Mouse (Mus musculus): ENCODE data around the gene Spa17. TPM values are rescaled to one million over a fixed set of nuclear protein-coding genes. Genes with fewer than 3 reads are reported as not detected.
A peak's percentile ranks its signal among the peaks of the same experiment; 100 is the strongest.

The Spa17 gene
- polyA plus RNA-seq, 1 experiment from 2014 or later, result 12.1 TPM

- Histone ChIP-seq H3K36me3 (no peaks in the 10 kb centered on the region), H3K27me3 (no peaks in the 10 kb centered on the region), H3K4me2 (no peak overlapping the region), H3K4me1 (replicated peaks) (no peaks in the 10 kb centered on the region; the same call in 1 of the 2 replicates), H3K27ac (replicated peaks) (no peak overlapping the region), H3K9me3 (0 out of 2 replicates have a peak, but pooled peaks cover 2% of the 10 kb centered on the region), H3K9ac (no peak overlapping the region), H3K4me3 (no peak overlapping the region)
- ATAC-seq (ENCODE audit: low read depth), result no peak
- WGBS, result 84% methylated on average over 5 of the region's 5 CpGs
Measured at GRCm38 (mm10) chr9:37583594-37583993, 29.9 kb downstream of the Spa17 start.

DNA sequence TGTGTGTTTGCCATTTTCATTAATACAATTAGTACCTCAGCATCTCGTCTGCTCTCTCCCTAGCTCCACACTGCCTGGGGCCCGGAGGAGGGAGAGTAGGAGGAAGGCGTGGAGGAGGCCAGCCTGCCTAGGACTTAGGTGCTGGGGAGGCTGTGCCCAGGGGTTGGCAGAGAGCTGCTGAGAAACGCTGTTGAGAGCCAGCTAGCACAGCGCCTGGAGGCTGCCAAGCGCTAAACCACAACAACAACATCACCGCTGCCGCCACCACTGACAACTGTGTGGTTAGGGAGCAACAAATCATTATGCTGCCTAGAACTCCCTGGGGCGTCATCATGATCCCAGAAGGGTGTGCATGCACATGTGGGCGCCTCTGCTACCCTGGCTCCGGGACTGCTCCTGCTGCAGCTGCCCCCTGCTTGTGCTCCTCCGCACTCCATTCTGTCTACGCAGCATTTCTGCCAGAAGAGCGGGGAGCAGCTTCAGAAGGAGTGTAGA, 37.0 kb downstream of the Spa17 start:
- H3K36me3 ChIP-seq, result no peaks in the 10 kb centered on the region
- peak overlapping the region; percentile 57 for H3K9ac ChIP-seq
- WGBS, result 15% methylated on average over 14 of the region's 14 CpGs
- H3K27ac ChIP-seq (replicated peaks), result peak overlapping the region; percentile 74
- no peaks in the 10 kb centered on the region for H3K27me3 ChIP-seq
- peak overlapping the region; percentile 22 for H3K4me3 ChIP-seq
- peak; percentile 89 for ATAC-seq (ENCODE audit: low read depth)
- no peaks in the 10 kb centered on the region for H3K9me3 ChIP-seq
- peak overlapping the region; percentile 51 for H3K4me2 ChIP-seq
- H3K4me1 ChIP-seq (replicated peaks), result peaks cover 15% of the 10 kb centered on the region

- whole genome bisulfite sequencing, result 66% methylated on average over 3 of the region's 3 CpGs
- no peak overlapping the region for H3K9ac ChIP-seq
- no peaks in the 10 kb centered on the region for H3K36me3 ChIP-seq
- H3K4me1 ChIP-seq (replicated peaks), result peaks cover 29% of the 10 kb centered on the region
- no peak for ATAC-seq (ENCODE audit: low read depth)
- H3K27ac ChIP-seq (replicated peaks), result no peak overlapping the region
- no peak overlapping the region for H3K4me2 ChIP-seq
- no peaks in the 10 kb centered on the region for H3K27me3 ChIP-seq
- no peaks in the 10 kb centered on the region for H3K9me3 ChIP-seq
- no peak overlapping the region for H3K4me3 ChIP-seq
Measured at GRCm38 (mm10) chr9:37572204-37572876, 41.2 kb downstream of the Spa17 start.

DNA sequence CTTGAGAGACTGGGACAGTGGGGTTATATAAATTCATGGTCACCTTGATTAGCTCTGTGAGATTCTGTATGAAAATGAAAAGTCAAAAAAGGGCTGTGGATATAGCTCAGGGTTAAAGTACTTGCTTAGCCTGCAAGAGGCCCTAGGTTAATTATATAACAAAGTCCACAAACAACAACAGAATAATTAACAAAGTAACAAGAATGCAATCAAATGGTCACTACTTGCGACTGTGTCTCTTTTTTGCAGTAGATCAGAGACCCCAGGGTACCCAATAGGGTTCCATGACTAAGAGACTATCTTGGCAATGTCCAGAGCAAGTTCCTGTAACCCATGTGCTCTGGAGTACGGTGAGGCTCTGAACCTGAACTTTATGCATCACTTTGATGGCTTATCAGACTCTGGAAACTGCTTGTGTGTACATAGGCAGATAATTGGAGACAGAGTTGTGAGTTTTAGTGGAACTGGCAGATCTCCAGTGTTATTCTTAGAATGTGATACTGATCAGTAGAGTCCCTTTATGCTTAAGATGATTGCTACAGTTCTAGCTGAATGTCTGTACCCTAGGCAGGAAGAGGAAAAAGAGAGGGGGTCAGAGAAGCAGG, 44.2 kb downstream of the Spa17 start:
- no peaks in the 10 kb centered on the region for H3K36me3 ChIP-seq
- no peak overlapping the region for H3K4me2 ChIP-seq
- H3K27ac ChIP-seq (replicated peaks), result no peak overlapping the region
- ATAC-seq (ENCODE audit: low read depth), result no peak
- H3K4me3 ChIP-seq, result no peak overlapping the region
- 74% methylated on average over 2 of the region's 2 CpGs for WGBS
- peaks cover 14% of the 10 kb centered on the region for H3K4me1 ChIP-seq (replicated peaks)
- no peak overlapping the region for H3K9ac ChIP-seq
- H3K9me3 ChIP-seq, result no peaks in the 10 kb centered on the region
- no peaks in the 10 kb centered on the region for H3K27me3 ChIP-seq

DNA sequence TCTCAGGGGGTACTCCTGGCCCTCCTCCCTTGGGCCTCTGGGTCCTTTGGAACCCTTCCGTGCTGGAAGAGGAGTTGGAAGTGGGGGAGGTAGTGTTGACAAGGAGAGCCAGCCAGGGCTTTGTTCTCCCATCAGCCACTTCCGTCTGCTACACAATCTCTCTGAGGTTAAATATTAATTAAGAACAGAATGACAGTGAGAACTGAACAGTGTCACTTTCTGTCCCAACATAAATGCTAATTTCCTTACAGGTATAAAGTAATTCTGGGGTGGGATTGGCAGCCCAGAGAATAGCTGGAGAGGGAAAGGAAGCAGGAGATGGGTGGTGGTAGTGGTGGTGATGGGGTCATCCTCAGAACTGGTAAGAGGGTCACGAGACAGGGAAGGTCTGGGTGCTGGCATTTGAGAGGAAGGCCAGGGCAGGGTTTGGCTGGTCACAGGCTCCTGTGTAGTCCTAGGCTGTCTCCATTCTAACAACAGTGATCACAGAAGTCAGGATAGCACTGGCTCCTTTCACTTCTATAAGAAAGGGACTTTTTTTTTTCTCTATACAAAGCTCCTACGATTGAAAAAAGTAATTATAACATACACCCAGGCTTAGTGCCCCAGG, 44.8 kb downstream of the Spa17 start:
- Histone ChIP-seq H3K9me3 (no peaks in the 10 kb centered on the region), H3K4me3 (no peak overlapping the region), H3K4me2 (no peak overlapping the region), H3K36me3 (no peaks in the 10 kb centered on the region), H3K27me3 (no peaks in the 10 kb centered on the region), H3K9ac (no peak overlapping the region), H3K27ac (replicated peaks) (no peak overlapping the region), H3K4me1 (replicated peaks) (peaks cover 14% of the 10 kb centered on the region)
- WGBS, result 27% methylated on average over 4 of the region's 4 CpGs
- no peak for ATAC-seq (ENCODE audit: low read depth)

DNA sequence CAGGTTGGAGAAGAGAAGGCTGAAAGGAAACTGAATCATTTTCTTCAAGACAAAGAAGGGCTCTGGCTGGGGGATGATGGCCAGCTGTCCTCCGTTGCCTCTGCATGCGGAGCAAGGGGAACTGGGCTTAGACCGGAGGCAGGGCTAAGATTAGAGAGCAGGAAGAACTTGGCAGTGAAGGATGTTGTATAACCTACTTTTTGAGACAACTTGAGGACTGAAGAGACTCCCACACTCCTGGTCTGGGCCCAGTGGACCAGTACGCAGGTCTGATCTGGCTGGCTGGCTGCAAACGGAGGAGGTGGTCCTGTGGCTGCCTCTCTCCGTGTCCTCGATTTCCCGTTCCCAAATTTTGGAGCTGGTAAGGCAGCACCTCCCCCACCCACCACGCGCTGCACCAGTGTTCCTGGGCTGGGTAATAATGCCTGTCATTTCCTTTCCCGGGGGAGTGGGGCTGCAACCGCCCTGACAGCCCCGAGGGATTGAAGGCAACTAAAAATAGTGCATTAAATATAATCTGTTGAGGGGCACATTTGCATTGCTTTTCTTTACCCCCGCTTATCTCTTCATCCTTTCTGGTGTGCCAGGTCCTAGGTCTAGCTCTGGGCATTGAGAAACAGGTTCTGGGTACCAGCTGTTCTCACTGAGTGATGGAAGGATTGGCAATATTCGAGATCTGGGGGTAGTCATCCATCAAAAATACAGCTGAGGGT, 45.5 kb downstream of the Spa17 start:
- WGBS, result 27% methylated on average over 15 of the region's 15 CpGs
- H3K9me3 ChIP-seq, result no peaks in the 10 kb centered on the region
- peak; percentile 40; the same call in 1 of the 2 replicates for ATAC-seq (ENCODE audit: low read depth)

GRCm38 (mm10) chr9:37567454-37567853, 46.1 kb downstream of the Spa17 start:
- no peak for ATAC-seq (ENCODE audit: low read depth)
- H3K4me1 ChIP-seq (replicated peaks), result peaks cover 14% of the 10 kb centered on the region
- H3K27me3 ChIP-seq, result no peaks in the 10 kb centered on the region
- H3K36me3 ChIP-seq, result no peaks in the 10 kb centered on the region
- no peaks in the 10 kb centered on the region for H3K9me3 ChIP-seq
- H3K27ac ChIP-seq (replicated peaks), result no peak overlapping the region
- no peak overlapping the region for H3K4me3 ChIP-seq
- 25% methylated on average over 5 of the region's 5 CpGs for WGBS
- H3K4me2 ChIP-seq, result no peak overlapping the region
- no peak overlapping the region for H3K9ac ChIP-seq

More for the DNA sequence above, 45.5 kb downstream of the Spa17 start:
- Histone ChIP-seq H3K27ac (replicated peaks) (no peak overlapping the region), H3K36me3 (no peaks in the 10 kb centered on the region), H3K4me1 (replicated peaks) (peaks cover 14% of the 10 kb centered on the region), H3K27me3 (no peaks in the 10 kb centered on the region), H3K4me3 (no peak overlapping the region), H3K9ac (no peak overlapping the region; the same call in 1 of the 2 replicates), H3K4me2 (peak overlapping the region; percentile 30)

DNA sequence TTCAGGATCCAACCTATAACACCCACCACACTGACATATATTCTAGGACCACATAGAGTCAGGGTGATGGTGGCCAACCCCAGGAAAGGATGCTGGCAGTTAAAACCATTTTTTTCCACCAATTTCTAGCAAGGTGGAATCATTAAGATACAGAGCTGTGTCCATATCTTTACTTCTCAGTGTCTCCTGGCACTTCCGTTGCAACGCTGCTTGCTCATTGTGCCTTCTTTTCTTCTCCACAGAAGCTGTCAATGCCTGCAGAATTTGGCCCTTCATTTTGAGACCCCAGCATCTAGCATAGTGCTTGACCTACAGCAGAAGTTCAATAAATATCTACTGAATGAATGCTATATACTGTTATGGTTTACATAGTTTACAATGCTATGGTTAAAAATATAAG, 46.5 kb downstream of the Spa17 start:
- Histone ChIP-seq H3K4me2 (no peak overlapping the region), H3K9ac (no peak overlapping the region), H3K4me1 (replicated peaks) (peaks cover 14% of the 10 kb centered on the region), H3K27ac (replicated peaks) (no peak overlapping the region), H3K36me3 (no peaks in the 10 kb centered on the region), H3K4me3 (no peak overlapping the region), H3K9me3 (no peaks in the 10 kb centered on the region), H3K27me3 (no peaks in the 10 kb centered on the region)
- WGBS, result 97% methylated on average over 2 of the region's 2 CpGs
- no peak for ATAC-seq (ENCODE audit: low read depth)

GRCm38 (mm10) chr9:37563805-37564204, 49.7 kb downstream of the Spa17 start:
- H3K4me3 ChIP-seq, result no peak overlapping the region
- no peaks in the 10 kb centered on the region for H3K36me3 ChIP-seq
- no peaks in the 10 kb centered on the region for H3K9me3 ChIP-seq
- no peaks in the 10 kb centered on the region for H3K27me3 ChIP-seq
- WGBS, result 37% methylated on average over 1 of the region's 1 CpGs
- H3K27ac ChIP-seq (replicated peaks), result no peak overlapping the region
- H3K4me1 ChIP-seq (replicated peaks), result peaks cover 14% of the 10 kb centered on the region
- no peak overlapping the region for H3K4me2 ChIP-seq
- no peak for ATAC-seq (ENCODE audit: low read depth)
- no peak overlapping the region for H3K9ac ChIP-seq

- Histone ChIP-seq H3K27me3 (peaks cover 12% of the 10 kb centered on the region), H3K9me3 (no peaks in the 10 kb centered on the region), H3K4me2 (no peak overlapping the region), H3K4me1 (replicated peaks) (no peaks in the 10 kb centered on the region), H3K27ac (replicated peaks) (no peak overlapping the region), H3K36me3 (no peaks in the 10 kb centered on the region), H3K9ac (no peak overlapping the region), H3K4me3 (no peak overlapping the region)
- WGBS, result 84% methylated on average over 2 of the region's 2 CpGs
- ATAC-seq (ENCODE audit: low read depth), result no peak
Measured at GRCm38 (mm10) chr9:37560617-37561016, 52.9 kb downstream of the Spa17 start.

- no peak for ATAC-seq (ENCODE audit: low read depth)
- 79% methylated on average over 3 of the region's 3 CpGs for WGBS
Measured at GRCm38 (mm10) chr9:37556366-37556765, 57.2 kb downstream of the Spa17 start.

More at GRCm38 (mm10) chr9:37556366-37556765, 57.2 kb downstream of the Spa17 start:
- Histone ChIP-seq H3K27ac (replicated peaks) (no peak overlapping the region), H3K27me3 (peaks cover 51% of the 10 kb centered on the region), H3K4me1 (replicated peaks) (peaks cover 9% of the 10 kb centered on the region), H3K9ac (no peak overlapping the region), H3K36me3 (no peaks in the 10 kb centered on the region), H3K4me3 (no peak overlapping the region), H3K9me3 (no peaks in the 10 kb centered on the region), H3K4me2 (no peak overlapping the region)
